Mouse (Mus musculus) forebrain, embryonic 16.5 days (tissue): ENCODE data around the gene Smarca2. TPM values are rescaled to one million over a fixed set of nuclear protein-coding genes. Genes with fewer than 3 reads are reported as not detected.

Experiments
- ATAC-seq: fragments of 200-750 bp; cut with Nextera tagmentation; 2 replicates; pipeline ENCODE4 v1.8.0; 2017; ENCODE audit warnings: mild to moderate bottlenecking, moderate library complexity
- H3K27ac ChIP-seq: fragments of 300-500 bp; sonication (generic); 2 replicates; pipeline ENCODE4 v1.5.1; 2014; ENCODE audit warnings: low read length, control low read depth
- H3K27me3 ChIP-seq: fragments of 300-500 bp; sonication (generic); replicated peaks from 2 replicates; pipeline ENCODE4 v1.6.1; 2014; ENCODE audit warnings: low read length; ENCODE audit not compliant: control insufficient read depth, insufficient read depth
- H3K36me3 ChIP-seq: fragments of 300-500 bp; sonication (generic); 2 replicates; pipeline ENCODE4 v1.6.1; 2014; ENCODE audit not compliant: control insufficient read depth, insufficient read depth
- H3K4me1 ChIP-seq: fragments of 300-500 bp; sonication (generic); replicated peaks from 2 replicates; pipeline ENCODE4 v1.6.1; 2014; ENCODE audit warnings: low read length; ENCODE audit not compliant: control insufficient read depth, insufficient read depth
- H3K4me2 ChIP-seq: fragments of 300-500 bp; sonication (generic); 2 replicates; pipeline ENCODE4 v1.6.1; 2014; ENCODE audit warnings: mild to moderate bottlenecking, low read length, control low read depth
- H3K4me3 ChIP-seq: fragments of 300-500 bp; sonication (generic); replicated peaks from 2 replicates; pipeline ENCODE4 v1.5.1; 2014; ENCODE audit warnings: mild to moderate bottlenecking, low read length, control low read depth
- H3K9ac ChIP-seq: fragments of 300-500 bp; sonication (generic); replicated peaks from 2 replicates; pipeline ENCODE4 v1.6.1; 2014; ENCODE audit warnings: low read depth, low read length, control low read depth
- H3K9me3 ChIP-seq: fragments of 300-500 bp; sonication (generic); 2 replicates; pipeline ENCODE4 v1.6.1; 2016; ENCODE audit warnings: low read length; ENCODE audit not compliant: control insufficient read depth
- WGBS: fragments of 180-500 bp; shearing (Covaris S2); extraction: QIAGEN DNeasy Blood & Tissue Kit; methylation state at CpG from one replicate; pipeline ENCODE4 v1.1.7; 2014; 5-methylcytosine and 5-hydroxymethylcytosine counted together
- polyA plus RNA-seq: library from polyadenylated mRNA; unstranded; fragments of >200 nt; fragmentation: Nextera tagmentation; extraction: Ambion mirVana; gene quantifications from 2 replicates; pipeline ENCODE4 v1.2.1, GENCODE M21; 2015

Smarca2 gene
- polyA plus RNA-seq, 1 experiment from 2014 or later: 157 TPM

- Histone ChIP-seq H3K27me3 (no peaks in the 10 kb centered on the region), H3K4me2 (no peak overlapping the region), H3K27ac (no peak overlapping the region), H3K4me1 (no peaks in the 10 kb centered on the region), H3K4me3 (no peak overlapping the region), H3K9ac (no peak overlapping the region), H3K36me3 (0 out of 2 replicates have a peak, but pooled peaks cover 3% of the 10 kb centered on the region), H3K9me3 (no peaks in the 10 kb centered on the region)
- no peak for ATAC-seq
- WGBS: 88% methylated on average over 10 of the region's 10 CpGs
Observed at GRCm38 (mm10) chr19:26704545-26705209, 99.8 kb downstream of the Smarca2 start.

GRCm38 (mm10) chr19:26706910-26707309 is 102.1 kb downstream of the Smarca2 start:
- Histone ChIP-seq H3K27ac (no peak overlapping the region), H3K27me3 (no peaks in the 10 kb centered on the region), H3K9me3 (no peaks in the 10 kb centered on the region), H3K4me1 (no peaks in the 10 kb centered on the region), H3K9ac (no peak overlapping the region), H3K4me2 (no peak overlapping the region), H3K4me3 (no peak overlapping the region), H3K36me3 (no peaks in the 10 kb centered on the region)
- WGBS: 67% methylated on average over 5 of the region's 5 CpGs
- no peak for ATAC-seq

- no peak overlapping the region for H3K27ac ChIP-seq
- H3K4me3 ChIP-seq: no peak overlapping the region
- H3K36me3 ChIP-seq: no peaks in the 10 kb centered on the region
- H3K9ac ChIP-seq: no peak overlapping the region
- no peaks in the 10 kb centered on the region for H3K4me1 ChIP-seq
- WGBS: 77% methylated on average over 12 of the region's 12 CpGs
- H3K27me3 ChIP-seq: no peaks in the 10 kb centered on the region
- H3K9me3 ChIP-seq: no peaks in the 10 kb centered on the region
- H3K4me2 ChIP-seq: no peak overlapping the region
- no peak for ATAC-seq
Observed at GRCm38 (mm10) chr19:26709095-26709494, 104.2 kb downstream of the Smarca2 start.

GRCm38 (mm10) chr19:26711268-26711667 is 106.4 kb downstream of the Smarca2 start:
- H3K36me3 ChIP-seq: no peaks in the 10 kb centered on the region
- no peaks in the 10 kb centered on the region for H3K9me3 ChIP-seq
- no peak overlapping the region for H3K4me3 ChIP-seq
- ATAC-seq: no peak
- no peak overlapping the region for H3K9ac ChIP-seq
- H3K27ac ChIP-seq: no peak overlapping the region
- H3K4me1 ChIP-seq: peaks cover 8% of the 10 kb centered on the region
- no peaks in the 10 kb centered on the region for H3K27me3 ChIP-seq
- WGBS: 21% methylated on average over 2 of the region's 2 CpGs
- no peak overlapping the region for H3K4me2 ChIP-seq

GRCm38 (mm10) chr19:26716217-26716616 is 111.4 kb downstream of the Smarca2 start:
- Histone ChIP-seq H3K4me3 (no peak overlapping the region), H3K9me3 (no peaks in the 10 kb centered on the region), H3K36me3 (no peaks in the 10 kb centered on the region), H3K4me1 (peaks cover 16% of the 10 kb centered on the region), H3K27me3 (no peaks in the 10 kb centered on the region), H3K9ac (no peak overlapping the region), H3K27ac (peak overlapping the region; percentile 44), H3K4me2 (no peak overlapping the region)
- ATAC-seq: peak; percentile 48
- WGBS: 56% methylated on average over 9 of the region's 9 CpGs

GRCm38 (mm10) chr19:26718221-26718620 is 113.4 kb downstream of the Smarca2 start:
- H3K27ac ChIP-seq: no peak overlapping the region
- no peaks in the 10 kb centered on the region for H3K9me3 ChIP-seq
- WGBS: 19% methylated on average over 6 of the region's 6 CpGs
- peak; percentile 43 for ATAC-seq
- no peak overlapping the region for H3K9ac ChIP-seq
- H3K27me3 ChIP-seq: no peaks in the 10 kb centered on the region
- H3K4me1 ChIP-seq: peaks cover 16% of the 10 kb centered on the region
- H3K36me3 ChIP-seq: no peaks in the 10 kb centered on the region
- H3K4me2 ChIP-seq: no peak overlapping the region
- H3K4me3 ChIP-seq: no peak overlapping the region

- Histone ChIP-seq H3K4me3 (no peak overlapping the region), H3K9me3 (no peaks in the 10 kb centered on the region), H3K27me3 (no peaks in the 10 kb centered on the region), H3K36me3 (no peaks in the 10 kb centered on the region), H3K9ac (no peak overlapping the region), H3K4me2 (no peak overlapping the region), H3K4me1 (peaks cover 16% of the 10 kb centered on the region), H3K27ac (no peak overlapping the region)
- no peak for ATAC-seq
- 94% methylated on average over 7 of the region's 7 CpGs for WGBS
Observed at GRCm38 (mm10) chr19:26719161-26719560, 114.3 kb downstream of the Smarca2 start.

GRCm38 (mm10) chr19:26721741-26722140 is 116.9 kb downstream of the Smarca2 start:
- H3K27ac ChIP-seq: no peak overlapping the region
- peaks cover 3% of the 10 kb centered on the region for H3K4me1 ChIP-seq
- H3K27me3 ChIP-seq: no peaks in the 10 kb centered on the region
- no peak for ATAC-seq
- H3K36me3 ChIP-seq: no peaks in the 10 kb centered on the region
- no peaks in the 10 kb centered on the region for H3K9me3 ChIP-seq
- H3K9ac ChIP-seq: no peak overlapping the region
- WGBS: 75% methylated on average over 6 of the region's 6 CpGs
- H3K4me2 ChIP-seq: no peak overlapping the region
- no peak overlapping the region for H3K4me3 ChIP-seq

- Histone ChIP-seq H3K4me1 (no peaks in the 10 kb centered on the region), H3K9ac (no peak overlapping the region), H3K4me3 (no peak overlapping the region), H3K4me2 (no peak overlapping the region), H3K36me3 (no peaks in the 10 kb centered on the region), H3K27me3 (no peaks in the 10 kb centered on the region), H3K27ac (no peak overlapping the region), H3K9me3 (no peaks in the 10 kb centered on the region)
- WGBS: 86% methylated on average over 11 of the region's 11 CpGs
- no peak for ATAC-seq
Observed at GRCm38 (mm10) chr19:26723899-26724298, 119.0 kb downstream of the Smarca2 start.

GRCm38 (mm10) chr19:26724626-26725025 is 119.8 kb downstream of the Smarca2 start:
- 88% methylated on average over 3 of the region's 3 CpGs for WGBS
- H3K4me3 ChIP-seq: no peak overlapping the region

More at GRCm38 (mm10) chr19:26724626-26725025, 119.8 kb downstream of the Smarca2 start:
- Histone ChIP-seq H3K4me1 (no peaks in the 10 kb centered on the region), H3K4me2 (no peak overlapping the region), H3K9me3 (no peaks in the 10 kb centered on the region), H3K27ac (no peak overlapping the region), H3K36me3 (no peaks in the 10 kb centered on the region), H3K27me3 (no peaks in the 10 kb centered on the region), H3K9ac (no peak overlapping the region)
- no peak for ATAC-seq
